Mouse (Mus musculus) erythroid progenitor cell, adult 5-6 weeks (primary cell): ENCODE results near the gene Fuom. TPM values are rescaled to one million over a fixed set of nuclear protein-coding genes. Genes with fewer than 3 reads are reported as not detected.
"Not testable (repeated sequence)": the region's sequence is repeated elsewhere in the genome, so short reads cannot be mapped to it uniquely, and the experiment has no call there.

ENCODE experiments used
- ATAC-seq: replicated peaks from 2 replicates; pipeline ENCODE4 v1.8.0; 2016; ENCODE audit warnings: moderate number of reproducible peaks, mild to moderate bottlenecking, moderate TSS enrichment, inconsistent platforms; ENCODE audit not compliant: poor library complexity, low FRiP score, severe bottlenecking
- total RNA-seq, 2 experiments: library from RNA; stranded (forward) in 1 of 2; stranded (reverse) in 1 of 2; fragments of 150-400 nt in 1 of 2; fragments of 186-747, 209-891 nt in 1 of 2; gene quantifications; 2 replicates each; pipeline versions ENCODE4 v1.2.3 to v1.2.4; 2015 to 2017; ENCODE audit warnings: low replicate concordance in 2 of 2

Gene Fuom
- total RNA-seq (2015; ENCODE audit: low replicate concordance), result not detected in 2 replicates
- not detected in 2 replicates for total RNA-seq (2017; ENCODE audit: low replicate concordance)

GRCm38 (mm10) chr7:140101993-140102860 is at the start of gene Fuom:
Gene Fuom, minus strand, starts transcription at chr7:140102441.
- peak; percentile 81 for ATAC-seq

GRCm38 (mm10) chr7:140144550-140144949 is 42.3 kb upstream of the Fuom start:
- ATAC-seq, result no peak

GRCm38 (mm10) chr7:140141350-140141749 is 39.1 kb upstream of the Fuom start:
- ATAC-seq, result no peak

GRCm38 (mm10) chr7:140138021-140138310 is 35.7 kb upstream of the Fuom start:
- no peak; the same call in 1 of the 2 replicates for ATAC-seq

- peak; percentile 93 for ATAC-seq
Measured at GRCm38 (mm10) chr7:140137135-140138020, 35.1 kb upstream of the Fuom start, which contains the start of gene Mtg1. Gene Mtg1, plus strand, starts transcription at chr7:140137564.

GRCm38 (mm10) chr7:140135106-140135770 is 33.0 kb upstream of the Fuom start:
- no peak for ATAC-seq

- not testable (repeated sequence) for ATAC-seq
Measured at GRCm38 (mm10) chr7:140134033-140134432, 31.8 kb upstream of the Fuom start.

GRCm38 (mm10) chr7:140132184-140132583 is 29.9 kb upstream of the Fuom start:
- not testable (repeated sequence) for ATAC-seq

GRCm38 (mm10) chr7:140127911-140128310 is 25.7 kb upstream of the Fuom start:
- ATAC-seq, result no peak

- ATAC-seq, result no peak
Measured at GRCm38 (mm10) chr7:140126934-140127333, 24.7 kb upstream of the Fuom start.

GRCm38 (mm10) chr7:140126022-140126350 is 23.7 kb upstream of the Fuom start:
- ATAC-seq, result no peak

- peak; percentile 96 for ATAC-seq
Measured at GRCm38 (mm10) chr7:140125278-140126021, 23.2 kb upstream of the Fuom start.

- no peak for ATAC-seq
Measured at GRCm38 (mm10) chr7:140124382-140124781, 22.1 kb upstream of the Fuom start.

GRCm38 (mm10) chr7:140122765-140123164 is 20.5 kb upstream of the Fuom start:
- no peak for ATAC-seq

GRCm38 (mm10) chr7:140121338-140121910 is 19.2 kb upstream of the Fuom start:
- ATAC-seq, result no peak

GRCm38 (mm10) chr7:140120484-140120883 is 18.2 kb upstream of the Fuom start:
- ATAC-seq, result no peak

- ATAC-seq, result peak; percentile 99
Measured at GRCm38 (mm10) chr7:140116329-140117054, 14.3 kb upstream of the Fuom start, which contains the start of gene Echs1. Gene Echs1, minus strand, starts transcription at chr7:140116476.

GRCm38 (mm10) chr7:140115583-140116328 is 13.5 kb upstream of the Fuom start, which contains the start of gene Paox:
Gene Paox, plus strand, starts transcription at chr7:140115799.
- peak; percentile 74 for ATAC-seq
